Mouse (Mus musculus): Measurements from ENCODE around the gene Lrrc45. TPM values are rescaled to one million over a fixed set of nuclear protein-coding genes. Genes with fewer than 3 reads are reported as not detected.

Gene Lrrc45
- total and polyA plus RNA-seq, 3 experiments = 31.0 to 45.1 TPM; not detected in 1

- no peaks in the 10 kb centered on the region; a peak in 1 of 4 replicates for H3K36me3 ChIP-seq (ENCODE audit: control insufficient read depth in 1 of 2, insufficient read depth in 2 of 2, low read length in 2 of 2)
- H3K9ac ChIP-seq (ENCODE audit: control insufficient read depth, low read depth, low read length, poor library complexity, severe bottlenecking) = no peak overlapping the region
- H3K4me3 ChIP-seq (ENCODE audit: control insufficient read depth in 1 of 2, insufficient read depth in 1 of 2, low read depth in 2 of 2, low read length in 2 of 2) = no peak overlapping the region
- no peaks in the 10 kb centered on the region for H3K9me3 ChIP-seq (replicated peaks; ENCODE audit: insufficient read depth, low read length)
- H3K27ac ChIP-seq (ENCODE audit: control insufficient read depth, low read depth, low read length) = no peak overlapping the region
- DNase-seq (ENCODE audit: low read depth, low spot score) = no peak
- no peaks in the 10 kb centered on the region for H3K79me2 ChIP-seq (ENCODE audit: control insufficient read depth, insufficient read depth, low read length, poor library complexity)
- TF ChIP-seq MAFK (IDR thresholded peaks at IDR 0.05; ENCODE audit: borderline replicate concordance, low read depth, low read length) = no peak
- no peaks in the 10 kb centered on the region for H3K27me3 ChIP-seq (ENCODE audit: control insufficient read depth in 1 of 2, insufficient read depth in 2 of 2, low read length in 2 of 2)
- no peaks in the 10 kb centered on the region for H3K4me1 ChIP-seq (ENCODE audit: control insufficient read depth in 1 of 2, insufficient read depth in 2 of 2, low read length in 2 of 2)
Measured at GRCm38 (mm10) chr11:120704486-120705325, 9.0 kb upstream of the Lrrc45 start.

GRCm38 (mm10) chr11:120706120-120706519, 7.6 kb upstream of the Lrrc45 start:
- H3K36me3 ChIP-seq (ENCODE audit: control insufficient read depth in 1 of 2, insufficient read depth in 2 of 2, low read length in 2 of 2) = no peaks in the 10 kb centered on the region; a peak in 1 of 4 replicates
- no peaks in the 10 kb centered on the region for H3K27me3 ChIP-seq (ENCODE audit: control insufficient read depth in 1 of 2, insufficient read depth in 2 of 2, low read length in 2 of 2)

GRCm38 (mm10) chr11:120707225-120707624, 6.5 kb upstream of the Lrrc45 start:
- no peak overlapping the region for H3K27ac ChIP-seq (ENCODE audit: control insufficient read depth, low read depth, low read length)
- H3K9me3 ChIP-seq (replicated peaks; ENCODE audit: insufficient read depth, low read length) = no peaks in the 10 kb centered on the region
- H3K4me3 ChIP-seq (ENCODE audit: control insufficient read depth in 1 of 2, insufficient read depth in 1 of 2, low read depth in 2 of 2, low read length in 2 of 2) = no peak overlapping the region
- H3K4me1 ChIP-seq (ENCODE audit: control insufficient read depth in 1 of 2, insufficient read depth in 2 of 2, low read length in 2 of 2) = no peaks in the 10 kb centered on the region
- DNase-seq (ENCODE audit: low read depth, low spot score) = no peak
- no peaks in the 10 kb centered on the region for H3K79me2 ChIP-seq (ENCODE audit: control insufficient read depth, insufficient read depth, low read length, poor library complexity)
- H3K36me3 ChIP-seq (ENCODE audit: control insufficient read depth in 1 of 2, insufficient read depth in 2 of 2, low read length in 2 of 2) = no peaks in the 10 kb centered on the region; a peak in 1 of 4 replicates
- H3K9ac ChIP-seq (ENCODE audit: control insufficient read depth, low read depth, low read length, poor library complexity, severe bottlenecking) = no peak overlapping the region
- TF ChIP-seq MAFK (IDR thresholded peaks at IDR 0.05; ENCODE audit: borderline replicate concordance, low read depth, low read length) (no peak), KAT2A (conservative IDR thresholded peaks at IDR 0.05; ENCODE audit: low read depth, low read length) (no peak), ZMIZ1 (IDR thresholded peaks at IDR 0.05; ENCODE audit: low read depth, low read length) (no peak), BHLHE40 (IDR thresholded peaks at IDR 0.05; ENCODE audit: borderline replicate concordance, low read depth, low read length) (no peak), MEF2A (IDR thresholded peaks at IDR 0.05; ENCODE audit: extremely low read depth, insufficient replicate concordance, low read depth, low read length, poor library complexity, severe bottlenecking) (no peak), MAZ (IDR thresholded peaks at IDR 0.05; ENCODE audit: low read depth, low read length) (no peak), POLR2AphosphoS5 (IDR thresholded peaks at IDR 0.05; ENCODE audit: borderline replicate concordance, low read depth, low read length) (no peak), POLR2A (IDR thresholded peaks at IDR 0.05; ENCODE audit: control insufficient read depth in 1 of 2, insufficient read depth in 1 of 2, low read depth in 1 of 2, low read length in 2 of 2, poor library complexity in 1 of 2) (no peak), NRF1 (IDR thresholded peaks at IDR 0.05; ENCODE audit: insufficient read depth, low read depth, low read length, poor library complexity, severe bottlenecking) (no peak), TCF12 (IDR thresholded peaks at IDR 0.05; ENCODE audit: low read depth, low read length) (no peak)
- H3K27me3 ChIP-seq (ENCODE audit: control insufficient read depth in 1 of 2, insufficient read depth in 2 of 2, low read length in 2 of 2) = no peaks in the 10 kb centered on the region

More at GRCm38 (mm10) chr11:120706120-120706519, 7.6 kb upstream of the Lrrc45 start:
- Histone ChIP-seq H3K9ac (ENCODE audit: control insufficient read depth, low read depth, low read length, poor library complexity, severe bottlenecking) (no peak overlapping the region), H3K4me3 (ENCODE audit: control insufficient read depth in 1 of 2, insufficient read depth in 1 of 2, low read depth in 2 of 2, low read length in 2 of 2) (no peak overlapping the region), H3K79me2 (ENCODE audit: control insufficient read depth, insufficient read depth, low read length, poor library complexity) (no peaks in the 10 kb centered on the region), H3K4me1 (ENCODE audit: control insufficient read depth in 1 of 2, insufficient read depth in 2 of 2, low read length in 2 of 2) (no peaks in the 10 kb centered on the region), H3K27ac (ENCODE audit: control insufficient read depth, low read depth, low read length) (no peak overlapping the region), H3K9me3 (replicated peaks; ENCODE audit: insufficient read depth, low read length) (no peaks in the 10 kb centered on the region)
- TF ChIP-seq POLR2AphosphoS2 (IDR thresholded peaks at IDR 0.05; ENCODE audit: low read length) (no peak), ZNF384 (IDR thresholded peaks at IDR 0.05; ENCODE audit: low read depth, low read length) (no peak), ZMIZ1 (IDR thresholded peaks at IDR 0.05; ENCODE audit: low read depth, low read length) (no peak), NRF1 (IDR thresholded peaks at IDR 0.05; ENCODE audit: insufficient read depth, low read depth, low read length, poor library complexity, severe bottlenecking) (no peak), GATA1 (IDR thresholded peaks at IDR 0.05; ENCODE audit: low read depth, low read length) (no peak), TAL1 (IDR thresholded peaks at IDR 0.05; ENCODE audit: low read length) (no peak), USF1 (IDR thresholded peaks at IDR 0.05; ENCODE audit: low read depth, low read length) (no peak), SMC3 (IDR thresholded peaks at IDR 0.05; ENCODE audit: low read depth, low read length) (no peak), CHD1 (IDR thresholded peaks at IDR 0.05; ENCODE audit: low read depth, low read length) (no peak), ZKSCAN1 (IDR thresholded peaks at IDR 0.05; ENCODE audit: low read depth, low read length) (no peak), MYC (IDR thresholded peaks at IDR 0.05; ENCODE audit: low read depth, low read length) (no peak), KAT2A (conservative IDR thresholded peaks at IDR 0.05; ENCODE audit: low read depth, low read length) (no peak), UBTF (IDR thresholded peaks at IDR 0.05; ENCODE audit: borderline replicate concordance, insufficient read depth, low read depth, low read length) (no peak), GABPA (IDR thresholded peaks at IDR 0.05; ENCODE audit: low read depth, low read length) (no peak), ZC3H11A (IDR thresholded peaks at IDR 0.05; ENCODE audit: low read depth, low read length) (no peak), MAZ (IDR thresholded peaks at IDR 0.05; ENCODE audit: low read depth, low read length) (no peak)
- DNase-seq (ENCODE audit: low read depth, low spot score) = no peak

Measured in MEL (cell line).